Mouse (Mus musculus): ENCODE measurements around the gene Hipk4. TPM values are rescaled to one million over a fixed set of nuclear protein-coding genes. Genes with fewer than 3 reads are reported as not detected.

Hipk4 gene
- not detected in 2 replicates for polyA plus RNA-seq (2012; ENCODE audit: insufficient read depth, insufficient read length, missing spikeins)

DNA sequence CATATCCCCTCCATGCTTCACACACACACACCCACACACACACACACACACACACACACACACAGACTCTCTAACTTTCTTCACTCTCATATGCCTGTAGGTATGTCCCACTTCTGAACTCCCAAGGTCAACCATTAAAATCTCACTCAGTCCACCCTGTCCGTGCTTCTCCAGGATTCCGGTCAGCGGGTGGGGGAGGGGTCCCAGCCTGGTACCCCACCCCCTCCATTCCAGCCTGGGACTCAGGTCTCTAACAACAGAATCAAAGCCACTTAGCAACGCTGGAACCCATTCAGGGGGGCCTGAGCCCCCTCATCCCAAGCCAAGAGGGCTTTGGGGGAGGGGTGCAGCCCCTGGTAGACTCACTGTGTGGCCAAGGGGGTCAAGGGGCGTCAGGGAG lies at the start of gene Hipk4:
Gene Hipk4, plus strand, starts transcription at position 301 of the 400 bp plus-strand sequence.
- Histone ChIP-seq H3K4me1 (ENCODE audit: control insufficient read depth, insufficient read depth, insufficient read length, low read length) (no peaks in the 10 kb centered on the region), H3K27ac (replicated peaks; ENCODE audit: low read depth, low read length) (no peak within 1 kb of the TSS), H3K4me3 (ENCODE audit: insufficient read depth, low read depth, low read length) (no peak within 1 kb of the TSS)

DNA sequence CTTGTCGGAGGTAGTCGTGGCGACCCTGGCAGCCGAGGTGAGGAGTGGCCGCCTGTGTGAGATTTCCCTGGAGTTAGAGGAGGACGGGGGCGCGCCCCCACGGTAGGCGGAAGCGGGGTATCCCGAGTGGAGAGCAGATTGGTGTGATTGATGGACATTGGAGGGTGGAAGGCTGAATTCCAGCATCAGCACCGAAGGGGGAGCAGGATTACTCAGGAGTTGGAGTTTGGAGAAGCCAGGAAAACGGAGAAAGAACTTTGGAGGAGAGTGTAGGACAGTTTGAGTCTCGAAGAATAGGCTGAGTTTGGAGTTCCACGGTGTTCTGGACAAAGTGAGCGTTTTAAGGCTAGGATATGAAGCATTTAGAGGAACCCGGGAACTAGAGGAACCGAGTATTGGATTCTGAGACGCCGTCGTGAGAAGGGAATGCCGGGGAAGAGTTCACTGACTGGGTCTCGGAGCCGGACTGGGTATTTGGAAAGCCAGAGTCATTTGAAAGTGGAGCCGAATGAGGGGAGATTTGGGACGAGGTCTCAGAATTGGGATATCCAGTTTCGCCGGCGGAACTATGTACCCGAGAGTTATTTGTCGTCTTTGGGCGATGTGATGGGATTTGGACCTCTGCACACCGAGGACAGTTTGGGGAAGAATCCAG lies 49.1 kb upstream of the Hipk4 start:
- H3K4me3 ChIP-seq (ENCODE audit: insufficient read depth, low read depth, low read length), result peak overlapping the region; percentile 84
- peak overlapping the region; percentile 76 for H3K27ac ChIP-seq (replicated peaks; ENCODE audit: low read depth, low read length)
- H3K4me1 ChIP-seq (ENCODE audit: control insufficient read depth, insufficient read depth, insufficient read length, low read length), result no peaks in the 10 kb centered on the region; the same call in 1 of the 2 replicates

DNA sequence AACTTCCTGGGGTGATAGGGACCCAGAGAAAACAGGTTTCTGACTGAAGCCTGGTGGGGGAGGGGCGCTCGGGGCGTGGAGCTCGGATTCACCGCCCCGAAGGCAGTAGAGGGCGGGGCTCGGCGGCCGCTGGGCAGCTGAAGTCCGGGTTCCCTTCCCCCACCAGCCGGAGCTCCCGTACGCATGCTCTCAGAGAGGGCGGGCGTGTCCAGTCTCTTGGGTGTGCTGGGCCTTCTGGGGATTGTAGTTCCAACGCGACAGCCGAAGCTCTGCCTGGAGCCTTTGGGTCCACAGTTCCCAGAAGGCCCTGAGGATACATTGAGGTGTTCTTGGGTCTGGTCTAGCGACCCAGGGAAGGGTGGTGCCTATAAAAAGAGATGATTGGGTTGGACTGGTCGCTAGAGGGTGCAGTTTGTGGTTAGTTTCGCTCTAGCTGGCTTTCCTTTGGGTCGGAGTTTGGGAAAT lies 48.5 kb upstream of the Hipk4 start:
- H3K4me3 ChIP-seq (ENCODE audit: insufficient read depth, low read depth, low read length), result peak overlapping the region; percentile 84
- H3K27ac ChIP-seq (replicated peaks; ENCODE audit: low read depth, low read length), result peak overlapping the region; percentile 76
- H3K4me1 ChIP-seq (ENCODE audit: control insufficient read depth, insufficient read depth, insufficient read length, low read length), result no peaks in the 10 kb centered on the region; the same call in 1 of the 2 replicates

DNA sequence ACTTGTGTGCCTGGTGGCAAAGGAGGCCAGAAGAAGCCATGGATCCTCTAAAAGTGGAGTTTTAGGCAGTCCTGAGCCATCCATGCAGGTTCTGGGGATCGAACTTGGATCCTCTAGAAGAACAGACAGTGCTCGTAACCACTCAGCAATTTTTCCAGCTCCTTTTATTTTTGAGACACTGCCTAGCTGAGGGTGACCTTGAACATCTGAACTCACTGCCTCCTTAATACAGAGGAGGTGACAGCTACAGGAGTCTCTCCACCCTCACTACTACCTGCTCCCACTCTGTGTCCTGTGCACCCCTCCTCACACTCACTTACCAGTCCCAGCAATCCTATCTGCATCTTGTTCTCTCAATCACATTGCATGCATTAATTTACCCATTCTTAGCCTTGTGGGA lies 47.5 kb upstream of the Hipk4 start:
- H3K27ac ChIP-seq (replicated peaks; ENCODE audit: low read depth, low read length), result no peak overlapping the region
- no peaks in the 10 kb centered on the region; the same call in 1 of the 2 replicates for H3K4me1 ChIP-seq (ENCODE audit: control insufficient read depth, insufficient read depth, insufficient read length, low read length)
- no peak overlapping the region for H3K4me3 ChIP-seq (ENCODE audit: insufficient read depth, low read depth, low read length)

DNA sequence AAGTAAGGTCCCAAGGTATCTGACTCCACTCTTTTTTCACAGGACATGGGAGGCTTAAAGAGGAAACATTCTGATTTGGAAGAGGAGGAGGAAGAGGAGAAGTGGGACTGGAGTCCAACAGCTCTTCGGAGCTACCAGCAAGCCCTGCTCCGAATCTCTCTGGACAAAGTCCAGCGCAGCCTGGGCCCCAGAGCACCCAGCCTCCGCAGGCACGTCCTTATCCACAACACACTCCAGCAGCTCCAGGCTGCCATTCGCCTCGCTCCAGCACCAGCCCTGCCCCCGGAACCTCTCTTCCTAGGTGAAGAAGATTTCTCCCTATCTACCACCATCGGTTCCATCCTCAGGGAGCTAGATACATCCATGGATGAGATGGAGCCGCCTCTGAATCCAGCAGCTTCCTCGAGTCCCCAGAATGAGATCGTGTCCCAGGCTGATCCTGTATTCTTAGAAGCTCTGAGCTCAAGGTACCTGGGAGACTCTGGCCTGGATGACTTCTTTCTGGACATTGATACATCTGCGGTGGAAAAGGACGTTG lies 46.9 kb upstream of the Hipk4 start:
- Histone ChIP-seq H3K4me3 (ENCODE audit: insufficient read depth, low read depth, low read length) (no peak overlapping the region), H3K27ac (replicated peaks; ENCODE audit: low read depth, low read length) (no peak overlapping the region), H3K4me1 (ENCODE audit: control insufficient read depth, insufficient read depth, insufficient read length, low read length) (no peaks in the 10 kb centered on the region; the same call in 1 of the 2 replicates)

DNA sequence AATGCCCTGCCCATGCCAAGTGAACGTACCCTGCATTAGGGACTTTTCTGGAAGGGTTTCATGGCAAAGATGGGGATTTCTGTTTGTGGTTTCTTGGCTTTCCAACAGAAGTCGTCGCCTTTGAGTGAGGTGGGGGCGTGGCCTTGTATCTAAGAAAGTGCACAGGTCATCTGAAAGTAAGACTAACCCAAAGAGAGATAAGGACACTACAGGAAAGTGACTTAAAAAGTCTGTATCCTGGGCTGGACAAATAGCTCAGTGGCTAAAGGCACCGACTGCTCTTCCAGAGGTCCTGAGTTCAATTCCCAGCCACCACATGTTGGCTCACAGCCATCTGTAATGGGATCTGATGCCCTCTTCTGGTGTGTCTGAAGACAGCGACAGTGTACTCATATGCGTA lies 44.5 kb upstream of the Hipk4 start:
- no peak overlapping the region for H3K27ac ChIP-seq (replicated peaks; ENCODE audit: low read depth, low read length)
- H3K4me3 ChIP-seq (ENCODE audit: insufficient read depth, low read depth, low read length), result no peak overlapping the region

DNA sequence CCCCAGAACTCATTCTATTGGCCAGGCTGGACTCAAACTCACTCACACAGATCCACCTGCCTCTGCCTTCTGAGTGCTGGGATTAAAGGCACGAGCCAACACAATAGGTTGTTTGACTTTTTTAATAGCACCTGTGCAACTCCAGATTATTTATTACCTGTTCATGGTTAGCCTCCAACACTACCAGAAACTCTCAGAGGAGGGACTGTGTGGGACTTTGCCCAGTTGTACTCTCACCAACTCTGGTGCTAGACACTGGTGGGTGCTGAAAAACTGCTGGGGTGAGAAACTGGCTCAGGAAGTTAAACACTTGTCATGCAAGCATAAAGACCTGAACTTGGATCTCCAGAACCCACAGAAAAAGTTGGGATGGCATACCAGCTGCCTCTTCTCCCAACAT lies 43.3 kb upstream of the Hipk4 start:
- H3K4me1 ChIP-seq (ENCODE audit: control insufficient read depth, insufficient read depth, insufficient read length, low read length), result no peaks in the 10 kb centered on the region; the same call in 1 of the 2 replicates
- no peak overlapping the region for H3K4me3 ChIP-seq (ENCODE audit: insufficient read depth, low read depth, low read length)
- no peak overlapping the region for H3K27ac ChIP-seq (replicated peaks; ENCODE audit: low read depth, low read length)

More for the DNA sequence above, 44.5 kb upstream of the Hipk4 start:
- H3K4me1 ChIP-seq (ENCODE audit: control insufficient read depth, insufficient read depth, insufficient read length, low read length), result no peaks in the 10 kb centered on the region; the same call in 1 of the 2 replicates

DNA sequence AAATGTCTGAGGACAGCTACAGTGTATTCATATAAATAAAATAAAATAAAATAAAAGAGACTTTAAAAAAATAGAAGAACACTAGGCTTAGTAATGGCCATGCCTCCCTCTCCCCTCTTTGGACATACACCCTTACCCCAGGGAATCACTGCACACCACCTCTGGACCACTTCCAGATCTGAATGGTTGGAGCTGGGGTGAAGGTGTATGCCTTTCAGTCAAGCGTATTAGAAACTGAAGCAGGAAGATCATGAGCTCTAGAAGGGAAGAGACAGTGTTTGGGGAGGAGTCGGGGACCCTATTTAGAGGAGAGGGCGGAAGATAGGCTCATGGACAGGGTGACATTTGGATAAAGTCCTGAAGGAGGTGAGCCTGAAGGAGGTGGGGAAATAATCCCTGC lies 42.6 kb upstream of the Hipk4 start:
- no peak overlapping the region for H3K4me3 ChIP-seq (ENCODE audit: insufficient read depth, low read depth, low read length)
- no peaks in the 10 kb centered on the region; the same call in 1 of the 2 replicates for H3K4me1 ChIP-seq (ENCODE audit: control insufficient read depth, insufficient read depth, insufficient read length, low read length)
- H3K27ac ChIP-seq (replicated peaks; ENCODE audit: low read depth, low read length), result no peak overlapping the region

DNA sequence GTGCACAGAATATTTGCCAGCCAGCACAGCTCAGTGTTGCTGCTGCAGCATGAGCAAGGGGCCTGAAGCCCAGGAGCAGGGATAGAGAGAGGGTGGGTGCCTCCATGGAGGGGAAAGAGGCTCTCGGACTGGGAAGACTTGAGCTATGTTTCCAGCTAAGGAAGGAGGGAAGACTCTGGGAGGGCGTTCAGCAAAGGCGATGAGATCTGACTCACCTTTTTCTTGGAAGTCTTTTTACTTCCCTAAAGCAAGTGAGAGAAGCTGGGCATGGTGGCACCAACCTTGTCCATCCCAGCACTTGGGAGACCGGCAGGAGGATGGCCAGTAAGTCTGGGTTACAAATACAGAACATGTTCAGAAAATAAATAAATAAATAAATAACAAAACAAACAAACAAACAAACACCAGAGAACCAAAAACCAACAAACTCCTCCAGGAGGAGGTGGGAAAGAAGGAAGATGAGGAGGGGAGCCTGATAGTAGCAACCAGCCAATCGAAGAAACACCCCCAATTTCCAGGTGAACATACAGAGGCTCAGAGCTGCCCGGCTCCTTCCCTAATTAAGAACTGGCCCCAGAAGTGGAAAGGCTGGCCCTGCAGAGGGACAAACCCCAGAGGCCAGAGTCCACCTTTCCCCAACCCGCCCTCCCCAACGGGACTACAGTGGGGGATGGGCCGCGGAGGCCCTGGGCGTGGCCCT lies 42.0 kb upstream of the Hipk4 start:
- peak overlapping the region; percentile 44 for H3K4me3 ChIP-seq (ENCODE audit: insufficient read depth, low read depth, low read length)
- no peaks in the 10 kb centered on the region; the same call in 1 of the 2 replicates for H3K4me1 ChIP-seq (ENCODE audit: control insufficient read depth, insufficient read depth, insufficient read length, low read length)
- H3K27ac ChIP-seq (replicated peaks; ENCODE audit: low read depth, low read length), result peak overlapping the region; percentile 1; the same call in 1 of the 2 replicates

DNA sequence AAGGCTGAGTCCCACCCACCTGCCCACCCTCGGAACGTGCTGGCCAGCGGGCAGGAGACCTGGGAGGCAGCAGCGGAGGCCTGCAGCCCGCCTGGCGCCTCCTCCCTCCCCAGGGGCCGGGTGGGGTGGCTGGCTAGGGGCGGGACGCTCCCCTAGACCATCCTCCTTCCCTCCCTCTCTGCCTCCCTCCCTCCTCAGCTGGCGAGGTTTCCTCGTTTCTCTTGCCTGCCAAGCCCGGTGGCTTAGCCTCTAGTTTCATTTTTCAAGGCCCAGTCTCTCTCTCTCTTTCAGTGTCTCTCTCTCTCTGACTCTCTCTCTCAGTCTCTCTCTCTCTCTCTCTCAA lies 41.5 kb upstream of the Hipk4 start:
- Histone ChIP-seq H3K4me3 (ENCODE audit: insufficient read depth, low read depth, low read length) (peak overlapping the region; percentile 50), H3K27ac (replicated peaks; ENCODE audit: low read depth, low read length) (peak overlapping the region; percentile 94), H3K4me1 (ENCODE audit: control insufficient read depth, insufficient read depth, insufficient read length, low read length) (no peaks in the 10 kb centered on the region)

DNA sequence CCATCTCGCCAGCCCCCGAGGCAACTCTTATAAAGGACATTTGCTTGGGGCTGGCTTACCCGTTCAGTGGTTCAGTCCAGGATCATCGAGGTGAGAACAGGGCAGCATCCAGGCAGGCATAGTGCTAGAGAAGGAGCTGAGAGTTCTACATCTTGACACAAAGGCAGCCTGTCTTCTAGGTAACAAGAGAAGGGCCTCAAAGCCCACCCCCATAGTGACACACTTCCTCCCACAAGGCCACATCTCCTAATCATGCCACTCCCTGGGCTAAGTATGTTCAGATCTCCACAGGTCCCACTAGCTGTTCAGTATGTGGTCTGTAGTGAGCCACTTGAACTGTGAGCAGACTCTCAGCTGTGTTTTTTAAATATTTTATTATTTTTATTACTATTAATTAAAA lies 39.2 kb upstream of the Hipk4 start:
- Histone ChIP-seq H3K27ac (replicated peaks; ENCODE audit: low read depth, low read length) (no peak overlapping the region), H3K4me3 (ENCODE audit: insufficient read depth, low read depth, low read length) (no peak overlapping the region), H3K4me1 (ENCODE audit: control insufficient read depth, insufficient read depth, insufficient read length, low read length) (0 out of 2 replicates have a peak, but pooled peaks cover 2% of the 10 kb centered on the region)

DNA sequence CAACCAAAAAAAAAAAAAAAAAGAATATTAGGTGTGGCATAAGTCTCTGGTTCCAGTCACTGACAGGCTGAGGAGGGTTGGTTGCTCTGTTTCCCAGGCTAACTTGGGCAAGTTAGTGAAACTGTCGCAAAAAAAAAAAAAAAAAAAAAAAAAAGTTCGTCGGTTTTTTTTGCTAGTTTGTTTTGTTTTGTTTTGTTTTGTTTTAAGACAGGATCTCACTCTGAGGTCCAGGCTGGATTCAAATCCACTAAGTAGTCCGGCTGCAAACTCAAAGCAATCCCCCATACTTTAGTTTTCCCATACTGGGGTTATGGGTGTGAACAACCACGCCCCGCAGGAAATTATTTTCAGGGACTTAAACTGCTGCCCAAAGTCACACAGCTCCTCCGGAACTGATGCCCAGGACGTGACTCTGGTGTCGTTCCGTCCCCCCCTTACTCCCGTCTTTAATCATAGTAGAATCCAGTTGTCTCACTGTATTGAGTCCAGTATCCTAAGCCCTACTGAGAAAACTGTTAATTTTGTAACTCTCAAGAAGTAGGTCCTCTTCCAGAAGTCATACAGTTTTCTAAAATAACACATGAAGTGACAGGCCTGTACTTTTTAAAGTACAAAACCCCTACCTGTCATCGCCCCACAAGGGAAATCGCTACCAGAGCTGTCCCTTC lies 36.8 kb upstream of the Hipk4 start:
- Histone ChIP-seq H3K27ac (replicated peaks; ENCODE audit: low read depth, low read length) (peak overlapping the region; percentile 78), H3K4me3 (ENCODE audit: insufficient read depth, low read depth, low read length) (peak overlapping the region; percentile 57)

DNA sequence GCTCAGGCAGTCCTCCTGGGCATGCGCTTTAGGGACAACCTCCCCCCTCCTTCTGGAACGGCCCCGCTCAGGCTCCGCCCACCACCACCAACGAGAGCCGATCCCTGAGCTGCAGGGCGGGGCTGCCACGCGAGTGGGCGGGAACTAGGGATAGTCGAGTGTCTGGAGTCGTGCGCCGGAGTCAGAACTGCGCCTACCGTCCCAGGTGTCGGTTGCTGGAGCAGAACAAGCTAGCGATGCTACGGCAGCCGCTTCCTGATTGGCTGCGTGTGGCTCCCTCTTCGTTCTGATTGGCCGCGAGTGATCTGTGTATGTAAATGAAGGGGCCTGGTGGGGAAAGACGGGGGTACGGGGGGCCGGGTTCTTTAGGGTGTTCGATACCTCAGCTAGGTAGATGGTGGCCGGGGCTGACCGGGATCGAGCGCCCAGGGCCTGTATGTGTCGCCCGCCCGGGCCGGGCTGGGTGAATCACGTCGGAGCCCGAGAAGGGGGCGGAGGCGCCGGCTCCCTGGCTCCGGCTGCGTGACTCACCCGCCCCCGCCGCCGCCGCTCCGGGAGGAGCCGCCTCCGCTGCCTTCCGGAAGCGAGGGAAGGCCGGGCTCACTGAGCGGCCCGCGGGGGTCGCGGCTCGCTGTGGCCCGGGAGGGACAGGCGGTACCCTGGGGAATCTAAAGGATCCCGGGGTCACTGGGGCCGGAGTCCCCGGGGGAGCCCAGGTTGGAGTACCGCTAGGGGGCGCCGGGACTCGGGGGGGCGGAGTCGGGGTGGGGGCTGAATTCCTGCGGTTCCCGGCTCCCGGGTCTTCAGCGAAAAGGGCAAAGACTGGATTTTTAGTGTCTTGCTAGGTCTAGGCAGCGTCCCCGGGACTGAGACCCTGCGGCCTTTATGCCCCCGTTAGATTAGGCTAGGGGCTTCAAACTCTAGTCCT lies 36.0 kb upstream of the Hipk4 start, which contains the start of gene Sertad1:
Gene Sertad1, plus strand, starts transcription at position 141 of the 928 bp plus-strand sequence.
- Histone ChIP-seq H3K4me1 (ENCODE audit: control insufficient read depth, insufficient read depth, insufficient read length, low read length) (peaks cover 6% of the 10 kb centered on the region), H3K4me3 (ENCODE audit: insufficient read depth, low read depth, low read length) (peak within 1 kb of the TSS; percentile 81), H3K27ac (replicated peaks; ENCODE audit: low read depth, low read length) (peak within 1 kb of the TSS; percentile 85)

More for the DNA sequence above, 36.8 kb upstream of the Hipk4 start:
- H3K4me1 ChIP-seq (ENCODE audit: control insufficient read depth, insufficient read depth, insufficient read length, low read length), result peaks cover 2% of the 10 kb centered on the region; the same call in 1 of the 2 replicates

DNA sequence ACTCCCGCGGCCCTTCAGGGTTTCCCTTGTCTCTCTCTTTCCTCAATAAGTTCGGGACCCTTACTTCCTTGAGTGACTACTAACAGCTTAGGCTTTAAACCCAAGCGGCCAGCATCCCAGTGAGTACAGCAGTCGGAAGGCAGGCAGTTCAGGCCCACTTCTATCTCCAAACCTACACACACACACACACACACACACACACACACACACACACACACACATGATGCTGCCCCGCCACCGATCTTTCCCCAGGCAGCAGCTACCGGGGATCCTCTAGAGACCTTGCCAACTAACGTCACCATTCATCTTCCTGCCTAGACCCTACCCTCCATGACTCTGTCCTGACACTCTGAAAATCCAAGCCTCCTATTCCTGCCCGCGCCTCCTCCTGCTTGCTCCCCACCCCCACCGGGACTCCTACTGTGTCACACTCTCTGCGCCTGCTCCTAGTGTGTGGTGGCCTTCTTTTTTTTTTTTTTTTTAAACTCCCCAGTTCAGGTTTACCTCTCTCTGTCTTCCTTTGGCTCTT lies 35.3 kb upstream of the Hipk4 start:
- Histone ChIP-seq H3K4me1 (ENCODE audit: control insufficient read depth, insufficient read depth, insufficient read length, low read length) (peaks cover 7% of the 10 kb centered on the region), H3K27ac (replicated peaks; ENCODE audit: low read depth, low read length) (peak overlapping the region; percentile 85), H3K4me3 (ENCODE audit: insufficient read depth, low read depth, low read length) (peak overlapping the region; percentile 81)
